Mouse (Mus musculus) liver, embryonic 12.5 days (tissue): ENCODE measurements around the gene Abhd12. TPM values are rescaled to one million over a fixed set of nuclear protein-coding genes. Genes with fewer than 3 reads are reported as not detected.

ENCODE experiments used
- ATAC-seq: fragments of 200-750 bp; cut with Nextera tagmentation; 2 replicates; pipeline ENCODE4 v1.8.0; 2017; ENCODE audit warnings: moderate number of reproducible peaks, mild to moderate bottlenecking, moderate library complexity
- H3K27ac ChIP-seq: fragments of 300-500 bp; sonication (generic); 2 replicates; pipeline ENCODE4 v1.5.1; 2016; ENCODE audit warnings: mild to moderate bottlenecking
- H3K27me3 ChIP-seq: fragments of 300-500 bp; sonication (generic); replicated peaks from 2 replicates; pipeline ENCODE4 v1.6.1; 2016; ENCODE audit warnings: mild to moderate bottlenecking, moderate library complexity
- H3K36me3 ChIP-seq: fragments of 300-500 bp; sonication (generic); 2 replicates; pipeline ENCODE4 v1.6.1; 2016; ENCODE audit warnings: mild to moderate bottlenecking, moderate library complexity
- H3K4me1 ChIP-seq: fragments of 300-500 bp; sonication (generic); 2 replicates; pipeline ENCODE4 v1.6.1; 2016
- H3K4me2 ChIP-seq: fragments of 300-500 bp; sonication (generic); 2 replicates; pipeline ENCODE4 v1.6.1; 2016; ENCODE audit warnings: mild to moderate bottlenecking, moderate library complexity
- H3K4me3 ChIP-seq: fragments of 300-500 bp; sonication (generic); 2 replicates; pipeline ENCODE4 v1.5.1; 2016; ENCODE audit warnings: mild to moderate bottlenecking, moderate library complexity
- H3K9ac ChIP-seq: fragments of 300-500 bp; sonication (generic); 2 replicates; pipeline ENCODE4 v1.6.1; 2016; ENCODE audit warnings: mild to moderate bottlenecking, moderate library complexity
- H3K9me3 ChIP-seq: fragments of 300-500 bp; sonication (generic); replicated peaks from 2 replicates; pipeline ENCODE4 v1.6.1; 2016; ENCODE audit warnings: mild to moderate bottlenecking, moderate library complexity
- WGBS: fragments of 180-500 bp; shearing (Covaris S2); methylation state at CpG from one replicate; pipeline ENCODE4 v1.1.7; 2016; ENCODE audit not compliant: insufficient replicate concordance; 5-methylcytosine and 5-hydroxymethylcytosine counted together
- polyA plus RNA-seq: library from polyadenylated mRNA; unstranded; fragments of >200 nt; fragmentation: Nextera tagmentation; extraction: Ambion mirVana; gene quantifications from 2 replicates; pipeline ENCODE4 v1.2.1, GENCODE M21; 2016

Gene Abhd12
- polyA plus RNA-seq, 1 experiment from 2014 or later: 25.3 TPM

- peaks cover 4% of the 10 kb centered on the region; the same call in 1 of the 2 replicates for H3K4me1 ChIP-seq
- ATAC-seq: no peak
- WGBS: 70% methylated on average over 11 of the region's 11 CpGs
- peaks cover 6% of the 10 kb centered on the region for H3K36me3 ChIP-seq
- H3K9ac ChIP-seq: no peak overlapping the region
- H3K4me3 ChIP-seq: no peak overlapping the region
- H3K27ac ChIP-seq: no peak overlapping the region
- H3K4me2 ChIP-seq: no peak overlapping the region
- H3K27me3 ChIP-seq: no peaks in the 10 kb centered on the region
- H3K9me3 ChIP-seq: no peaks in the 10 kb centered on the region
These were observed 63.4 kb downstream of the Abhd12 start for GRCm38 (mm10) chr2:150841109-150841508.

GRCm38 (mm10) chr2:150839686-150840471 lies 64.7 kb downstream of the Abhd12 start:
- no peak overlapping the region for H3K9ac ChIP-seq
- no peak overlapping the region for H3K4me2 ChIP-seq
- 0 out of 2 replicates have a peak, but pooled peaks have one; percentile 16 for ATAC-seq
- peaks cover 4% of the 10 kb centered on the region; the same call in 1 of the 2 replicates for H3K4me1 ChIP-seq
- WGBS: 61% methylated on average over 12 of the region's 12 CpGs
- H3K36me3 ChIP-seq: peaks cover 13% of the 10 kb centered on the region
- H3K9me3 ChIP-seq: no peaks in the 10 kb centered on the region
- no peak overlapping the region for H3K27ac ChIP-seq
- H3K27me3 ChIP-seq: no peaks in the 10 kb centered on the region
- H3K4me3 ChIP-seq: no peak overlapping the region

- WGBS: 81% methylated on average over 3 of the region's 3 CpGs
These were observed 66.8 kb downstream of the Abhd12 start for GRCm38 (mm10) chr2:150837781-150838180.

GRCm38 (mm10) chr2:150836906-150837305 lies 67.6 kb downstream of the Abhd12 start:
- ATAC-seq: no peak

More at GRCm38 (mm10) chr2:150837781-150838180, 66.8 kb downstream of the Abhd12 start:
- H3K27ac ChIP-seq: no peak overlapping the region
- H3K4me3 ChIP-seq: no peak overlapping the region
- H3K4me1 ChIP-seq: peaks cover 4% of the 10 kb centered on the region; the same call in 1 of the 2 replicates
- peaks cover 22% of the 10 kb centered on the region for H3K36me3 ChIP-seq
- no peaks in the 10 kb centered on the region for H3K9me3 ChIP-seq
- no peak; the same call in 1 of the 2 replicates for ATAC-seq
- no peaks in the 10 kb centered on the region for H3K27me3 ChIP-seq
- no peak overlapping the region for H3K4me2 ChIP-seq
- H3K9ac ChIP-seq: no peak overlapping the region

GRCm38 (mm10) chr2:150835975-150836374 lies 68.6 kb downstream of the Abhd12 start:
- Histone ChIP-seq H3K36me3 (peaks cover 40% of the 10 kb centered on the region), H3K9ac (no peak overlapping the region), H3K9me3 (no peaks in the 10 kb centered on the region), H3K4me2 (no peak overlapping the region), H3K27ac (no peak overlapping the region), H3K27me3 (no peaks in the 10 kb centered on the region), H3K4me3 (no peak overlapping the region), H3K4me1 (peaks cover 4% of the 10 kb centered on the region; the same call in 1 of the 2 replicates)
- WGBS: 89% methylated on average over 4 of the region's 4 CpGs
- no peak for ATAC-seq

More at GRCm38 (mm10) chr2:150836906-150837305, 67.6 kb downstream of the Abhd12 start:
- Histone ChIP-seq H3K4me1 (peaks cover 4% of the 10 kb centered on the region; the same call in 1 of the 2 replicates), H3K4me3 (no peak overlapping the region), H3K27me3 (no peaks in the 10 kb centered on the region), H3K36me3 (peaks cover 31% of the 10 kb centered on the region), H3K4me2 (no peak overlapping the region), H3K27ac (no peak overlapping the region), H3K9me3 (no peaks in the 10 kb centered on the region), H3K9ac (no peak overlapping the region)
- WGBS: 56% methylated on average over 15 of the region's 15 CpGs

GRCm38 (mm10) chr2:150834616-150835015 lies 69.9 kb downstream of the Abhd12 start:
- ATAC-seq: no peak
- H3K4me3 ChIP-seq: no peak overlapping the region
- no peak overlapping the region for H3K9ac ChIP-seq
- H3K27ac ChIP-seq: no peak overlapping the region
- no peaks in the 10 kb centered on the region for H3K9me3 ChIP-seq
- no peaks in the 10 kb centered on the region for H3K27me3 ChIP-seq
- 79% methylated on average over 7 of the region's 7 CpGs for WGBS
- peaks cover 54% of the 10 kb centered on the region for H3K36me3 ChIP-seq
- H3K4me1 ChIP-seq: peaks cover 4% of the 10 kb centered on the region; the same call in 1 of the 2 replicates
- H3K4me2 ChIP-seq: no peak overlapping the region

GRCm38 (mm10) chr2:150832029-150832428 lies 72.5 kb downstream of the Abhd12 start:
- no peak overlapping the region for H3K9ac ChIP-seq
- H3K36me3 ChIP-seq: peaks cover 74% of the 10 kb centered on the region
- 84% methylated on average over 7 of the region's 7 CpGs for WGBS
- H3K4me1 ChIP-seq: no peaks in the 10 kb centered on the region
- H3K4me3 ChIP-seq: no peak overlapping the region
- no peak overlapping the region for H3K27ac ChIP-seq
- no peak overlapping the region for H3K4me2 ChIP-seq
- no peaks in the 10 kb centered on the region for H3K9me3 ChIP-seq
- ATAC-seq: no peak
- H3K27me3 ChIP-seq: no peaks in the 10 kb centered on the region

GRCm38 (mm10) chr2:150830911-150831441 lies 73.6 kb downstream of the Abhd12 start:
- H3K9ac ChIP-seq: no peak overlapping the region
- H3K9me3 ChIP-seq: no peaks in the 10 kb centered on the region
- H3K36me3 ChIP-seq: peaks cover 83% of the 10 kb centered on the region
- H3K27me3 ChIP-seq: no peaks in the 10 kb centered on the region
- H3K27ac ChIP-seq: no peak overlapping the region
- H3K4me2 ChIP-seq: no peak overlapping the region
- H3K4me3 ChIP-seq: no peak overlapping the region
- ATAC-seq: no peak; the same call in 1 of the 2 replicates
- WGBS: 77% methylated on average over 3 of the region's 3 CpGs
- H3K4me1 ChIP-seq: no peaks in the 10 kb centered on the region

GRCm38 (mm10) chr2:150830011-150830410 lies 74.5 kb downstream of the Abhd12 start:
- no peak overlapping the region for H3K9ac ChIP-seq
- H3K27ac ChIP-seq: no peak overlapping the region
- ATAC-seq: no peak
- H3K4me1 ChIP-seq: no peaks in the 10 kb centered on the region
- H3K4me3 ChIP-seq: no peak overlapping the region
- WGBS: 73% methylated on average over 2 of the region's 2 CpGs
- H3K27me3 ChIP-seq: no peaks in the 10 kb centered on the region
- H3K9me3 ChIP-seq: no peaks in the 10 kb centered on the region
- no peak overlapping the region for H3K4me2 ChIP-seq
- H3K36me3 ChIP-seq: peaks cover 88% of the 10 kb centered on the region

- 66% methylated on average over 4 of the region's 4 CpGs for WGBS
- H3K36me3 ChIP-seq: peaks cover 95% of the 10 kb centered on the region
- H3K27me3 ChIP-seq: no peaks in the 10 kb centered on the region
- no peak overlapping the region for H3K9ac ChIP-seq
- H3K4me3 ChIP-seq: no peak overlapping the region
- no peak for ATAC-seq
- H3K9me3 ChIP-seq: no peaks in the 10 kb centered on the region
- no peaks in the 10 kb centered on the region for H3K4me1 ChIP-seq
- no peak overlapping the region for H3K27ac ChIP-seq
- no peak overlapping the region for H3K4me2 ChIP-seq
These were observed 75.9 kb downstream of the Abhd12 start for GRCm38 (mm10) chr2:150828654-150829053.

- Histone ChIP-seq H3K9me3 (no peaks in the 10 kb centered on the region), H3K4me2 (no peak overlapping the region), H3K4me1 (no peaks in the 10 kb centered on the region), H3K4me3 (no peak overlapping the region), H3K9ac (no peak overlapping the region), H3K27ac (no peak overlapping the region), H3K36me3 (peaks cover 97% of the 10 kb centered on the region), H3K27me3 (no peaks in the 10 kb centered on the region)
- 73% methylated on average over 3 of the region's 3 CpGs for WGBS
- no peak for ATAC-seq
These were observed 76.4 kb downstream of the Abhd12 start for GRCm38 (mm10) chr2:150828164-150828563.

- H3K27ac ChIP-seq: no peak overlapping the region
- peaks cover 90% of the 10 kb centered on the region for H3K36me3 ChIP-seq
- no peaks in the 10 kb centered on the region for H3K9me3 ChIP-seq
- no peaks in the 10 kb centered on the region for H3K4me1 ChIP-seq
- no peak for ATAC-seq
- H3K27me3 ChIP-seq: no peaks in the 10 kb centered on the region
- H3K9ac ChIP-seq: no peak overlapping the region
- WGBS: 73% methylated on average over 3 of the region's 3 CpGs
- H3K4me3 ChIP-seq: no peak overlapping the region
- no peak overlapping the region for H3K4me2 ChIP-seq
These were observed 78.1 kb downstream of the Abhd12 start for GRCm38 (mm10) chr2:150826426-150826825.
